Mouse (Mus musculus) midbrain, embryonic 11.5 days (tissue): ENCODE results near the gene Chd4. TPM values are rescaled to one million over a fixed set of nuclear protein-coding genes. Genes with fewer than 3 reads are reported as not detected.

ENCODE experiments used
- ATAC-seq: fragments of 200-750 bp; cut with Nextera tagmentation; 2 replicates; pipeline ENCODE4 v1.8.0; 2017; ENCODE audit warnings: moderate TSS enrichment, moderate library complexity; ENCODE audit not compliant: low FRiP score
- DNase-seq: peaks from one replicate; pipeline ENCODE4 v3.0.0; 2015; ENCODE audit warnings: low spot score; ENCODE audit errors: missing footprints
- H3K27ac ChIP-seq: fragments of 300-500 bp; sonication (generic); 2 replicates; pipeline ENCODE4 v1.5.1; 2014; ENCODE audit warnings: low read depth, low read length
- H3K27me3 ChIP-seq: fragments of 300-500 bp; sonication (generic); 2 replicates; pipeline ENCODE4 v1.6.1; 2014; ENCODE audit warnings: mild to moderate bottlenecking, low read length, moderate library complexity, mixed read lengths; ENCODE audit not compliant: control insufficient read depth, insufficient read depth
- H3K36me3 ChIP-seq: fragments of 300-500 bp; sonication (generic); 2 replicates; pipeline ENCODE4 v1.6.1; 2014; ENCODE audit warnings: mild to moderate bottlenecking, low read length, moderate library complexity, mixed read lengths; ENCODE audit not compliant: control insufficient read depth, insufficient read depth
- H3K4me1 ChIP-seq: fragments of 300-500 bp; sonication (generic); 2 replicates; pipeline ENCODE4 v1.6.1; 2014; ENCODE audit warnings: low read length; ENCODE audit not compliant: control insufficient read depth, insufficient read depth
- H3K4me2 ChIP-seq: fragments of 300-500 bp; sonication (generic); 2 replicates; pipeline ENCODE4 v1.6.1; 2014; ENCODE audit warnings: mild to moderate bottlenecking, moderate library complexity
- H3K4me3 ChIP-seq: fragments of 300-500 bp; sonication (generic); 2 replicates; pipeline ENCODE4 v1.5.1; 2014; ENCODE audit warnings: low read depth, low read length
- H3K9ac ChIP-seq: fragments of 300-500 bp; sonication (generic); 2 replicates; pipeline ENCODE4 v1.6.1; 2014; ENCODE audit warnings: low read length
- H3K9me3 ChIP-seq: fragments of 300-500 bp; sonication (generic); 2 replicates; pipeline ENCODE4 v1.6.1; 2016; ENCODE audit warnings: low read length; ENCODE audit not compliant: control insufficient read depth
- WGBS: fragments of 180-500 bp; shearing (Covaris S2); extraction: QIAGEN DNeasy Blood & Tissue Kit; methylation state at CpG from one replicate; pipeline ENCODE4 v1.1.7; 2014; 5-methylcytosine and 5-hydroxymethylcytosine counted together
- polyA plus RNA-seq: library from polyadenylated mRNA; unstranded; fragments of >200 nt; fragmentation: Nextera tagmentation; extraction: Ambion mirVana; gene quantifications from 2 replicates; pipeline ENCODE4 v1.2.1, GENCODE M21; 2014

The Chd4 gene
- polyA plus RNA-seq, 1 experiment from 2014 or later: 99.3 TPM

GRCm38 (mm10) chr6:125071170-125071895 lies 24.4 kb upstream of the Chd4 start:
- Histone ChIP-seq H3K27me3 (no peaks in the 10 kb centered on the region), H3K4me1 (no peaks in the 10 kb centered on the region), H3K4me3 (no peak overlapping the region), H3K9me3 (no peaks in the 10 kb centered on the region), H3K4me2 (no peak overlapping the region), H3K9ac (no peak overlapping the region), H3K36me3 (no peaks in the 10 kb centered on the region), H3K27ac (no peak overlapping the region)
- WGBS: 86% methylated on average over 18 of the region's 18 CpGs
- peak; percentile 64; the same call in 1 of the 2 replicates for ATAC-seq
- DNase-seq: no peak

- no peak for DNase-seq
Observed at GRCm38 (mm10) chr6:125071896-125072279, 23.9 kb upstream of the Chd4 start.

GRCm38 (mm10) chr6:125073825-125074224 lies 22.0 kb upstream of the Chd4 start:
- Histone ChIP-seq H3K4me3 (no peak overlapping the region), H3K4me1 (no peaks in the 10 kb centered on the region), H3K9me3 (no peaks in the 10 kb centered on the region), H3K9ac (no peak overlapping the region), H3K27ac (no peak overlapping the region), H3K27me3 (no peaks in the 10 kb centered on the region), H3K36me3 (no peaks in the 10 kb centered on the region), H3K4me2 (no peak overlapping the region)
- DNase-seq: no peak
- 69% methylated on average over 8 of the region's 8 CpGs for WGBS
- ATAC-seq: no peak

More at GRCm38 (mm10) chr6:125071896-125072279, 23.9 kb upstream of the Chd4 start:
- Histone ChIP-seq H3K4me3 (no peak overlapping the region), H3K9me3 (no peaks in the 10 kb centered on the region), H3K27me3 (no peaks in the 10 kb centered on the region), H3K4me2 (no peak overlapping the region), H3K27ac (no peak overlapping the region), H3K9ac (no peak overlapping the region), H3K4me1 (no peaks in the 10 kb centered on the region), H3K36me3 (no peaks in the 10 kb centered on the region)
- ATAC-seq: peak; percentile 64
- 21% methylated on average over 2 of the region's 2 CpGs for WGBS

GRCm38 (mm10) chr6:125081394-125081793 lies 14.4 kb upstream of the Chd4 start:
- Histone ChIP-seq H3K4me3 (peak overlapping the region; percentile 34), H3K4me2 (peak overlapping the region; percentile 67), H3K27me3 (peaks cover 2% of the 10 kb centered on the region), H3K27ac (peak overlapping the region; percentile 78), H3K9me3 (no peaks in the 10 kb centered on the region), H3K9ac (peak overlapping the region; percentile 78), H3K36me3 (no peaks in the 10 kb centered on the region), H3K4me1 (peaks cover 3% of the 10 kb centered on the region; the same call in 1 of the 2 replicates)
- 27% methylated on average over 25 of the region's 25 CpGs for WGBS
- no peak for DNase-seq
- peak; percentile 62 for ATAC-seq

GRCm38 (mm10) chr6:125081797-125082560 lies 13.8 kb upstream of the Chd4 start:
- peak overlapping the region; percentile 34 for H3K4me3 ChIP-seq
- peak; percentile 92 for ATAC-seq

GRCm38 (mm10) chr6:125082801-125083386 lies 12.9 kb upstream of the Chd4 start:
- H3K27me3 ChIP-seq: peaks cover 2% of the 10 kb centered on the region
- no peak overlapping the region for H3K4me2 ChIP-seq
- H3K9ac ChIP-seq: no peak overlapping the region
- ATAC-seq (no peak), DNase-seq (no peak)
- H3K4me3 ChIP-seq: no peak overlapping the region
- no peaks in the 10 kb centered on the region for H3K9me3 ChIP-seq
- WGBS: 89% methylated on average over 7 of the region's 7 CpGs
- peaks cover 3% of the 10 kb centered on the region; the same call in 1 of the 2 replicates for H3K4me1 ChIP-seq
- no peak overlapping the region for H3K27ac ChIP-seq
- H3K36me3 ChIP-seq: no peaks in the 10 kb centered on the region

More at GRCm38 (mm10) chr6:125081797-125082560, 13.8 kb upstream of the Chd4 start:
- Histone ChIP-seq H3K4me1 (peaks cover 3% of the 10 kb centered on the region; the same call in 1 of the 2 replicates), H3K9me3 (no peaks in the 10 kb centered on the region), H3K36me3 (no peaks in the 10 kb centered on the region), H3K9ac (peak overlapping the region; percentile 78), H3K27me3 (peaks cover 2% of the 10 kb centered on the region), H3K4me2 (peak overlapping the region; percentile 67), H3K27ac (peak overlapping the region; percentile 78)
- 22% methylated on average over 45 of the region's 45 CpGs for WGBS
- peak; percentile 99 for DNase-seq

GRCm38 (mm10) chr6:125084424-125084823 lies 11.4 kb upstream of the Chd4 start:
- H3K9ac ChIP-seq: no peak overlapping the region
- WGBS: 6% methylated on average over 4 of the region's 4 CpGs

GRCm38 (mm10) chr6:125087937-125088336 lies 7.8 kb upstream of the Chd4 start:
- Histone ChIP-seq H3K27me3 (no peaks in the 10 kb centered on the region), H3K4me3 (no peak overlapping the region), H3K4me1 (peaks cover 17% of the 10 kb centered on the region), H3K4me2 (no peak overlapping the region), H3K9me3 (no peaks in the 10 kb centered on the region), H3K27ac (peak overlapping the region; percentile 96), H3K36me3 (no peaks in the 10 kb centered on the region), H3K9ac (no peak overlapping the region)
- 74% methylated on average over 3 of the region's 3 CpGs for WGBS
- ATAC-seq: no peak
- no peak for DNase-seq

More at GRCm38 (mm10) chr6:125084424-125084823, 11.4 kb upstream of the Chd4 start:
- Histone ChIP-seq H3K27ac (no peak overlapping the region), H3K36me3 (no peaks in the 10 kb centered on the region), H3K4me2 (no peak overlapping the region), H3K27me3 (peaks cover 2% of the 10 kb centered on the region), H3K4me1 (peaks cover 8% of the 10 kb centered on the region), H3K9me3 (no peaks in the 10 kb centered on the region), H3K4me3 (no peak overlapping the region)
- DNase-seq (peak; percentile 92), ATAC-seq (no peak)
